Mouse (Mus musculus) limb, embryonic 15.5 days (tissue): ENCODE results near the gene Rsad1. TPM values are rescaled to one million over a fixed set of nuclear protein-coding genes. Genes with fewer than 3 reads are reported as not detected.

Experiments used
- ATAC-seq: fragments of 200-750 bp; cut with Nextera tagmentation; 2 replicates; pipeline ENCODE4 v1.8.0; 2017; ENCODE audit warnings: low read depth, moderate TSS enrichment; ENCODE audit not compliant: insufficient number of reproducible peaks, low FRiP score, low TSS enrichment
- H3K27ac ChIP-seq: fragments of 300-500 bp; sonication (generic); 2 replicates; pipeline ENCODE4 v1.5.1; 2015; ENCODE audit warnings: moderate library complexity, mild to moderate bottlenecking, inconsistent platforms
- H3K27me3 ChIP-seq: fragments of 300-500 bp; sonication (generic); 2 replicates; pipeline ENCODE4 v1.6.1; 2015; ENCODE audit warnings: inconsistent platforms
- H3K36me3 ChIP-seq: fragments of 300-500 bp; sonication (generic); 2 replicates; pipeline ENCODE4 v1.6.1; 2015; ENCODE audit warnings: inconsistent platforms
- H3K4me1 ChIP-seq: fragments of 300-500 bp; sonication (generic); 2 replicates; pipeline ENCODE4 v1.6.1; 2015; ENCODE audit warnings: inconsistent platforms
- H3K4me2 ChIP-seq: fragments of 300-500 bp; sonication (generic); 2 replicates; pipeline ENCODE4 v1.6.1; 2015; ENCODE audit warnings: mild to moderate bottlenecking, inconsistent platforms
- H3K4me3 ChIP-seq: fragments of 300-500 bp; sonication (generic); 2 replicates; pipeline ENCODE4 v1.5.1; 2015; ENCODE audit warnings: mild to moderate bottlenecking, inconsistent platforms
- H3K9ac ChIP-seq: fragments of 300-500 bp; sonication (generic); 2 replicates; pipeline ENCODE4 v1.6.1; 2015; ENCODE audit warnings: inconsistent platforms
- H3K9me3 ChIP-seq: fragments of 300-500 bp; sonication (generic); 2 replicates; pipeline ENCODE4 v1.6.1; 2016; ENCODE audit warnings: inconsistent platforms
- WGBS: fragments of 180-500 bp; shearing (Covaris S2); methylation state at CpG from one replicate; pipeline ENCODE4 v1.1.7; 2015; 5-methylcytosine and 5-hydroxymethylcytosine counted together
- polyA plus RNA-seq: library from polyadenylated mRNA; unstranded; fragments of >200 nt; fragmentation: Nextera tagmentation; extraction: Ambion mirVana; gene quantifications from 2 replicates; pipeline ENCODE4 v1.2.1, GENCODE M21; 2015

Rsad1 gene
- polyA plus RNA-seq: 3.6 and 3.7 TPM in 2 replicates

DNA sequence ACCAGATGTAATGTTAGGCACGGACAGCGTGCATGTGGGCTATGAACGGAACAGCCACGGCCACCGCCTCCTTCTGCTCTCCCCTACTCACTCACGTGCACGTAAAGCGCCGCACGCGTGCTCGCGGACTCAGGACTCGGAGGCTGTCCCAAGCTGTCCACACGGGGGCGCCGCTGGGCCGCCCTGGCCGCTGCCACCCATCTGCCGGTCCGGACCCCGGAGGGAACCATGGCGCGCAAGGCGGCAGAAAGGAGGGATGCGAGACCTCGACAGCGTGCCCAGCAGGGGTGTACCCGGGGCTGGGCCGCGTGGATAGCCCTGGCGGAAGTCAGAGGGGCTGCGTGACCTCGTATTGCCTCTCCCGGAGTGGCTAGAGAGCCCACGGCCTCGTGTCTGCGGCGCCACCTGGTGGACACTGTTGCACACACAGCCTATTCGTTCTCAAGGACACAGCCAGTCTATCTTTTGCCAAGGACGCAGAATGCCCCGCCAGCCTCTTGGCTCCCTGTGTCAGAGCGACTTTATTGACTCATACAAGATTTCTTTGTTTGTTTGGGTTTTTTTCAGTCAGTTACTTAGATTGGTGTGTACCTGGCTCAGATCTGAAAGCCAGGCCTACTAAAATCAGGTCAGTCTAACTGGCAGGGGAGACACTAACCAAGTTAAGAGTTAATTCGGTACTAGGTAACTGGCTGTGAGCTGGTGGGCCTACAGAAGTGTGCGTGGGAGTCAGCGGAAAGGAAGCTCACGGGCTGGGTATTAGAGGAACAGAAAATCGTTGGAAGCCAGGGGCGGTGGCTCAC, at the start of gene Rsad1:
Gene Rsad1 (minus strand): TSS at position 368 of the 803 bp plus-strand sequence.
- peak; percentile 84 for ATAC-seq
- peak within 1 kb of the TSS; percentile 90 for H3K27ac ChIP-seq
- WGBS: 3% methylated on average over 49 of the region's 49 CpGs

DNA sequence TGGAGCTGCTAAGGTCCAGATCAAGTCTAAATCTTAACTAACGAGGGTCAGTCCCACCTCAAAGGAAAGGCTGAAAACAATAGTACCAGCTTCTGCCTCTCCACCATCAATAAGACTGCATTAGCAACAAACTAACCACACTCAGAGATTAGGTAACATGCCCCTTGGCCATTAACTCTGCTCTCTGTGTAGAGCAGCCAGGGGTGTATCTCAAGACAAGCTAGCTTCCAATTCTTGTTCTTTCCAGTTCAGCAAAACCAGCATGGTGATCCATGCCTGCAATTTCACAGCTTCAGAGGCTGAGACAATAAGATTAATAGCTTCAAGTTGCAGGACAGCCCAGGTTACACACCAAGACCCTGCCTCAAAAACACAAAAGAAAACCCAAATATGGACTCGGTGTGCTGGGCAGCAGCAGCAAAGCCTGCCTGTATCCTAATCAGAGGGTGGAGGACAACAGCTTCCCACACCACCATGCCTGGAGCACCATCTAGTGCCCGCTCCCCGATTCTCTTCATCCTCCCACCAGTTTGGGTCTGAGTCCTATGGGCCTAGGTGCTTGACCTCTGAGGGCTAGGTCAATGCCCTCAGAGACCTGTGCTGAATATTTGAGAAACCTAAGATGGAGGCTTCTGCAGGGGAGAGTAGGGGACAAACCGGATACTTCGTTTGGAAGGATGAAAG, 49.5 kb upstream of the Rsad1 start:
- WGBS: 67% methylated on average over 6 of the region's 6 CpGs
- H3K4me1 ChIP-seq: peaks cover 20% of the 10 kb centered on the region
- H3K9me3 ChIP-seq: no peaks in the 10 kb centered on the region
- no peak for ATAC-seq
- H3K36me3 ChIP-seq: no peaks in the 10 kb centered on the region
- no peaks in the 10 kb centered on the region; the same call in 1 of the 2 replicates for H3K27me3 ChIP-seq
- no peak overlapping the region for H3K4me3 ChIP-seq
- H3K4me2 ChIP-seq: no peak overlapping the region
- H3K9ac ChIP-seq: no peak overlapping the region
- H3K27ac ChIP-seq: no peak overlapping the region

More for the DNA sequence above, at the start of gene Rsad1:
- Histone ChIP-seq H3K9me3 (no peaks in the 10 kb centered on the region), H3K4me2 (peak within 1 kb of the TSS; percentile 91), H3K9ac (peak within 1 kb of the TSS; percentile 68), H3K4me3 (peak within 1 kb of the TSS; percentile 68), H3K36me3 (no peaks in the 10 kb centered on the region), H3K4me1 (peaks cover 34% of the 10 kb centered on the region), H3K27me3 (no peaks in the 10 kb centered on the region)

DNA sequence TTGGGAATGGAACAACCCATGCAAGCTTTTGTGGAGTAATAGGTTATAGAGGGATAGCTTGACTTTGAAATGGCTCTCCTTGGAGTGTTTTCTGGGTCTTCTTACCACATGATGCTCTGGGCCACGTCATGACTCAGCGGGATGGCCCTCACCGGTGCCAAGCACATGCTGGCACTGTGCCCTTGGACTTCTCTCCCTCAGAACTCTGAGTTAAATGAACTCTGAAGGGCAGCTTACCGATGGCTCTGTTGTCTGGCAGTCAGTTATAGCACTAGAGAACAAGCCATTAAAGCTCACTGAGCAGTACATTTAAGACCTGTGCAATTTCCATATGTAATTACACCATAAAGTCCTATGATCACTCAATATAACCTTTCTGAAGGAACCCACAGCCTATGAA, 48.3 kb upstream of the Rsad1 start:
- Histone ChIP-seq H3K27ac (no peak overlapping the region), H3K36me3 (no peaks in the 10 kb centered on the region), H3K9ac (no peak overlapping the region), H3K4me3 (no peak overlapping the region), H3K9me3 (no peaks in the 10 kb centered on the region), H3K4me2 (no peak overlapping the region), H3K27me3 (no peaks in the 10 kb centered on the region), H3K4me1 (peaks cover 17% of the 10 kb centered on the region)
- 67% methylated on average over 4 of the region's 4 CpGs for WGBS
- no peak for ATAC-seq

DNA sequence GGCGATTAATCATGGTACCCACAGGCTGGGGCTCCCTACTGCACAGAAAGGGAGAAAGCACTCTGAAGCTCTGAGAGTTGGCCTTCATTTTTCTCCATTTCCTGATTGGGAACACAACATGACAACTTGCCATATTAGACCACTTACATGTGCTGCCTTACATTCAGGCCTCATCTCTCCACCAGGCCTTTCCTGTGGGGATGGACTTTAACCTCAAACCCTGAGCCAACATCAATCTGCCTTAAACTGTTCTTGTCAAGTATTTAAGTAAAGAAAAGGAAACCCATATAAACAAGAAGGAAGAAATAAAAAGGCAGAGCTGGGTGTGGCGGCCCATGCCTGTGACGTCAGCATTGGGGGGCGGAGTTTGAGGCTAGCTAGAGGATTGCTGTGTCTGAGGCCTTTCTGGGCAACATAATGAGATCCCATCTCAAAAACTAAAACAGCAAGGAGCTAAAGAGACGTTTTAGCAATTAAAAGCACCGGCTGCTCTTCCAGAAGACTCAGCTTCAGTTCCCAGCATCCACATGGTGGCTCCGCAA, 47.3 kb upstream of the Rsad1 start:
- Histone ChIP-seq H3K4me3 (no peak overlapping the region), H3K4me2 (no peak overlapping the region), H3K9me3 (no peaks in the 10 kb centered on the region), H3K4me1 (peaks cover 16% of the 10 kb centered on the region), H3K9ac (no peak overlapping the region), H3K36me3 (no peaks in the 10 kb centered on the region), H3K27ac (no peak overlapping the region), H3K27me3 (no peaks in the 10 kb centered on the region)
- no peak for ATAC-seq
- WGBS: 68% methylated on average over 7 of the region's 7 CpGs

DNA sequence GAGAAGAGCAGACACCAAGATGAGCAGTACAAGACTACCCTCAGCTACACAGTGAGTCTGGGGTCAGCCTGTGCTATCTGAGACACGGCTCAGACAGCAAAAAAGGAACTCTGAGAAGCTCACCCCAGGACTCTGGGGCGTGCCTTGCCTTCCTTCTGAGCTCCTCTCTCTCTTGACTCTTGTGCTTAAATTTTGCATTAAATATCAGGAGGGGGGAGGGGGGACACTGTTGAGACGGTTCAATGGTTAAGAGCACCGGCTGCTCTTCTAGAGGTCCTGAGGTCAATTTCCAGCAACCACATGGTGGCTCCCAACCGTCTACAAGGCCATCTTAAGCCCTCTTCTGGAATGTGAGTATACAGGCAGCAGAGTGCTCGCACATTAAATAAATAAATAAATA, 38.5 kb upstream of the Rsad1 start:
- H3K9me3 ChIP-seq: no peaks in the 10 kb centered on the region
- no peak for ATAC-seq
- H3K36me3 ChIP-seq: no peaks in the 10 kb centered on the region
- peaks cover 19% of the 10 kb centered on the region; the same call in 1 of the 2 replicates for H3K4me1 ChIP-seq
- H3K4me3 ChIP-seq: no peak overlapping the region
- no peaks in the 10 kb centered on the region for H3K27me3 ChIP-seq
- H3K4me2 ChIP-seq: no peak overlapping the region
- no peak overlapping the region for H3K27ac ChIP-seq
- H3K9ac ChIP-seq: no peak overlapping the region
- 79% methylated on average over 6 of the region's 6 CpGs for WGBS

- 46% methylated on average over 9 of the region's 9 CpGs for WGBS
- H3K4me3 ChIP-seq: no peak overlapping the region
- H3K27me3 ChIP-seq: no peaks in the 10 kb centered on the region
- H3K27ac ChIP-seq: peak overlapping the region; percentile 64; the same call in 1 of the 2 replicates
- H3K9me3 ChIP-seq: no peaks in the 10 kb centered on the region
- H3K4me2 ChIP-seq: no peak overlapping the region
- H3K4me1 ChIP-seq: peaks cover 9% of the 10 kb centered on the region; the same call in 1 of the 2 replicates
- ATAC-seq: peak; percentile 82
- H3K36me3 ChIP-seq: no peaks in the 10 kb centered on the region
- H3K9ac ChIP-seq: no peak overlapping the region
Measured at GRCm38 (mm10) chr11:94585091-94585490, 36.0 kb upstream of the Rsad1 start.

DNA sequence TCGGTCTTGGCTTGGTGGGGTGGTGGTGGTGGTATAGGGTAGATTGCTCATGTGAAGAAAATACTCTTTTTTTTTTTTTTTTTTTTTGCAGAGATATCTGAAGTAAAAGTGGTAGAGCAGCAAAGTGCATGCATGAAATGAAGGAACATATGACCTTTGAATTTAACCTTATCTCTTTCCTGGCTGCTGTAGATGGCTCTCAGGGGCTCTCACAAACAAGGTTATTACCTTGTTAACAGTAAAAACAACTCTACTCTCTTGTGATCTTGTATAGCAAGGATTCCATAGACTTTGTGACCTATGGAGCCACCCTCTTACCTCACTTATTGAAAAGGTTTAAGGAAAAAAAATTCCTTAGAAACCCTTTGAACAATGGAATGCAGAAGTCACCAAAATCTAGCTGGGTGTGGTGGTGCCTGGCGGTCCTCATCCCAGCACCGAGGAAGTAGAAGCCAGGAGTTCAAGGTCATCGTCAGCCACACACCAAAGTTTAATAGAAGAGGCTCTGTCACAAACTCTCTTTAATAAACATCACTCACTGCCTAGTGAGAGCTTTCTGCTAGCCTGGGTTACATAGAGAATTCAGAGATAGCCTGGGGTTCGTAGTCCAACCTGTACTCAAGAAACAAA, 31.2 kb upstream of the Rsad1 start:
- H3K4me1 ChIP-seq: peaks cover 11% of the 10 kb centered on the region; the same call in 1 of the 2 replicates
- no peaks in the 10 kb centered on the region for H3K9me3 ChIP-seq
- no peak overlapping the region for H3K4me3 ChIP-seq
- H3K27me3 ChIP-seq: no peaks in the 10 kb centered on the region
- WGBS: 89% methylated on average over 5 of the region's 5 CpGs
- H3K9ac ChIP-seq: no peak overlapping the region
- 0 out of 2 replicates have a peak, but pooled peaks cover 2% of the 10 kb centered on the region for H3K36me3 ChIP-seq
- ATAC-seq: no peak
- no peak overlapping the region for H3K27ac ChIP-seq
- H3K4me2 ChIP-seq: no peak overlapping the region

DNA sequence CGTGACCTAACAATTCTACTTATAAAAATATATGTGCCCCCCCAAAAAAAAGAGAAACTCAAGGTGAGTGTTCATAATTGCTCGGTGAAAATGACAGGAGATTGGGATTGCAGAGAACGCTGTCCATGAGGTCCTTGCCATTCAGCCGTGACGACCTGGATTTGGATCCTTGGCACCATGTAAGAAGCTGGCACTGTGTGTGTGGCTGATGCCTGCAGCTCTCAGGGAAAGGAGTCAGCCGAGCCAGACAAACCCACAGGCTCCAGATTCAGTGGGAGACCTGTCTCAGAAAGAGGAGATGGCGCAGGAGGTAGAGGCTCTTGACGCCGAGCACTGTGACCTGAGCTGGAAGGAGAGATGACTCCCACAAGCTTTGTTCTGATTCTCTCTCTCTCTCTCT, 27.3 kb upstream of the Rsad1 start:
- 85% methylated on average over 9 of the region's 9 CpGs for WGBS
- no peak for ATAC-seq
- peaks cover 4% of the 10 kb centered on the region; the same call in 1 of the 2 replicates for H3K4me1 ChIP-seq
- H3K4me2 ChIP-seq: no peak overlapping the region
- 0 out of 2 replicates have a peak, but pooled peaks cover 2% of the 10 kb centered on the region for H3K36me3 ChIP-seq
- H3K9ac ChIP-seq: no peak overlapping the region
- no peaks in the 10 kb centered on the region for H3K27me3 ChIP-seq
- no peaks in the 10 kb centered on the region for H3K9me3 ChIP-seq
- H3K27ac ChIP-seq: no peak overlapping the region
- no peak overlapping the region for H3K4me3 ChIP-seq

GRCm38 (mm10) chr11:94575036-94575435, 26.0 kb upstream of the Rsad1 start:
- no peaks in the 10 kb centered on the region for H3K27me3 ChIP-seq
- no peaks in the 10 kb centered on the region for H3K9me3 ChIP-seq
- H3K9ac ChIP-seq: no peak overlapping the region
- 78% methylated on average over 2 of the region's 2 CpGs for WGBS
- peaks cover 14% of the 10 kb centered on the region; the same call in 1 of the 2 replicates for H3K36me3 ChIP-seq
- H3K4me1 ChIP-seq: peaks cover 4% of the 10 kb centered on the region; the same call in 1 of the 2 replicates
- H3K4me3 ChIP-seq: no peak overlapping the region
- ATAC-seq: no peak
- no peak overlapping the region for H3K4me2 ChIP-seq
- H3K27ac ChIP-seq: no peak overlapping the region

GRCm38 (mm10) chr11:94574560-94574959, 25.5 kb upstream of the Rsad1 start:
- H3K4me1 ChIP-seq: peaks cover 4% of the 10 kb centered on the region; the same call in 1 of the 2 replicates
- H3K36me3 ChIP-seq: peaks cover 14% of the 10 kb centered on the region; the same call in 1 of the 2 replicates
- no peak overlapping the region for H3K4me3 ChIP-seq
- H3K27ac ChIP-seq: no peak overlapping the region
- no peak overlapping the region for H3K9ac ChIP-seq
- H3K4me2 ChIP-seq: no peak overlapping the region
- ATAC-seq: no peak
- H3K27me3 ChIP-seq: no peaks in the 10 kb centered on the region
- H3K9me3 ChIP-seq: no peaks in the 10 kb centered on the region
- WGBS: 25% methylated on average over 6 of the region's 7 CpGs

DNA sequence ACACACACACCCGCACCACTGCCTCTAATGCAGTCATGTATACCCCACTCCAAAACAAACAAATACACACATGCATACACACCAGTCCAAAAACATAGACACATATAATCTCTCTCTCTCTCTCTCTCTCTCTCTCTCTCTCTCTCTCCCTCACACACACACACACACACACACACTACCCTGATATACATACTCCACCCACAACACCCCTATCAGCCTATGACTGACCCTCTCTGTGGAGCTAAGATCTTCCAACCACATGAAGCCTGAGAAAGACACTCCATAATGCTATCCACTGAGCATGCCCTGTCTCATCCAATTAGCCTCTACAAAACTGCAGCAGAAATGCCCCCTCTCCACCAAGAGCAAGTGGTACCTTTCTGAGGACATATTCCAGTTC, 22.8 kb upstream of the Rsad1 start:
- Histone ChIP-seq H3K9ac (no peak overlapping the region), H3K4me2 (no peak overlapping the region), H3K9me3 (no peaks in the 10 kb centered on the region), H3K4me3 (no peak overlapping the region), H3K27me3 (no peaks in the 10 kb centered on the region), H3K27ac (no peak overlapping the region), H3K4me1 (no peaks in the 10 kb centered on the region), H3K36me3 (peaks cover 26% of the 10 kb centered on the region)
- WGBS: 100% methylated on average over 1 of the region's 1 CpGs
- no peak for ATAC-seq
